Mouse (Mus musculus): ENCODE data around the gene Phf21b. TPM values are rescaled to one million over a fixed set of nuclear protein-coding genes. Genes with fewer than 3 reads are reported as not detected.

Phf21b gene
- polyA plus RNA-seq, 1 experiment from 2014 or later: 10.2 TPM

- H3K27ac ChIP-seq (ENCODE audit: low read length): no peak overlapping the region
- H3K36me3 ChIP-seq (ENCODE audit: control insufficient read depth, insufficient read depth): peaks cover 11% of the 10 kb centered on the region
- H3K9me3 ChIP-seq (ENCODE audit: control insufficient read depth, low read length): no peaks in the 10 kb centered on the region
- H3K4me1 ChIP-seq (replicated peaks; ENCODE audit: control insufficient read depth, insufficient read depth, low read length): peaks cover 34% of the 10 kb centered on the region
- no peak overlapping the region for H3K4me3 ChIP-seq (replicated peaks; ENCODE audit: low read length)
- WGBS: 73% methylated on average over 21 of the region's 21 CpGs
- H3K27me3 ChIP-seq (replicated peaks; ENCODE audit: control insufficient read depth, insufficient read depth, low read length): no peaks in the 10 kb centered on the region
- H3K9ac ChIP-seq (replicated peaks; ENCODE audit: low read depth, low read length): no peak overlapping the region
- H3K4me2 ChIP-seq (ENCODE audit: low read length): no peak overlapping the region
- ATAC-seq: no peak
These were observed 46.4 kb downstream of the Phf21b start for GRCm38 (mm10) chr15:84809275-84809952.

GRCm38 (mm10) chr15:84803685-84804084 lies 52.2 kb downstream of the Phf21b start:
- H3K4me1 ChIP-seq (replicated peaks; ENCODE audit: control insufficient read depth, insufficient read depth, low read length): no peaks in the 10 kb centered on the region
- H3K36me3 ChIP-seq (ENCODE audit: control insufficient read depth, insufficient read depth): peaks cover 22% of the 10 kb centered on the region
- WGBS: 50% methylated on average over 3 of the region's 3 CpGs
- H3K27me3 ChIP-seq (replicated peaks; ENCODE audit: control insufficient read depth, insufficient read depth, low read length): no peaks in the 10 kb centered on the region
- no peak overlapping the region for H3K9ac ChIP-seq (replicated peaks; ENCODE audit: low read depth, low read length)
- H3K4me3 ChIP-seq (replicated peaks; ENCODE audit: low read length): no peak overlapping the region
- no peak overlapping the region for H3K4me2 ChIP-seq (ENCODE audit: low read length)
- no peaks in the 10 kb centered on the region for H3K9me3 ChIP-seq (ENCODE audit: control insufficient read depth, low read length)
- no peak for ATAC-seq
- no peak overlapping the region for H3K27ac ChIP-seq (ENCODE audit: low read length)

- H3K4me1 ChIP-seq (replicated peaks; ENCODE audit: control insufficient read depth, insufficient read depth, low read length): no peaks in the 10 kb centered on the region
- no peak overlapping the region for H3K4me3 ChIP-seq (replicated peaks; ENCODE audit: low read length)
- no peak overlapping the region for H3K4me2 ChIP-seq (ENCODE audit: low read length)
- H3K9me3 ChIP-seq (ENCODE audit: control insufficient read depth, low read length): no peaks in the 10 kb centered on the region
- WGBS: 68% methylated on average over 5 of the region's 5 CpGs
- H3K27me3 ChIP-seq (replicated peaks; ENCODE audit: control insufficient read depth, insufficient read depth, low read length): no peaks in the 10 kb centered on the region
- H3K9ac ChIP-seq (replicated peaks; ENCODE audit: low read depth, low read length): no peak overlapping the region
- no peak overlapping the region for H3K27ac ChIP-seq (ENCODE audit: low read length)
- H3K36me3 ChIP-seq (ENCODE audit: control insufficient read depth, insufficient read depth): peaks cover 38% of the 10 kb centered on the region
- ATAC-seq: peak; percentile 38; the same call in 1 of the 2 replicates
These were observed 55.7 kb downstream of the Phf21b start for GRCm38 (mm10) chr15:84800132-84800531.

GRCm38 (mm10) chr15:84793649-84794048 lies 62.2 kb downstream of the Phf21b start:
- Histone ChIP-seq H3K9me3 (ENCODE audit: control insufficient read depth, low read length) (no peaks in the 10 kb centered on the region), H3K36me3 (ENCODE audit: control insufficient read depth, insufficient read depth) (peaks cover 37% of the 10 kb centered on the region), H3K4me3 (replicated peaks; ENCODE audit: low read length) (no peak overlapping the region), H3K4me2 (ENCODE audit: low read length) (no peak overlapping the region), H3K27me3 (replicated peaks; ENCODE audit: control insufficient read depth, insufficient read depth, low read length) (no peaks in the 10 kb centered on the region), H3K4me1 (replicated peaks; ENCODE audit: control insufficient read depth, insufficient read depth, low read length) (0 out of 2 replicates have a peak, but pooled peaks cover 3% of the 10 kb centered on the region), H3K9ac (replicated peaks; ENCODE audit: low read depth, low read length) (no peak overlapping the region), H3K27ac (ENCODE audit: low read length) (no peak overlapping the region)
- ATAC-seq: no peak
- 72% methylated on average over 5 of the region's 5 CpGs for WGBS

GRCm38 (mm10) chr15:84787161-84787560 lies 68.7 kb downstream of the Phf21b start:
- Histone ChIP-seq H3K27me3 (replicated peaks; ENCODE audit: control insufficient read depth, insufficient read depth, low read length) (no peaks in the 10 kb centered on the region), H3K36me3 (ENCODE audit: control insufficient read depth, insufficient read depth) (peaks cover 19% of the 10 kb centered on the region)

GRCm38 (mm10) chr15:84784812-84785211 lies 71.0 kb downstream of the Phf21b start:
- H3K36me3 ChIP-seq (ENCODE audit: control insufficient read depth, insufficient read depth): peaks cover 12% of the 10 kb centered on the region

More at GRCm38 (mm10) chr15:84787161-84787560, 68.7 kb downstream of the Phf21b start:
- Histone ChIP-seq H3K4me3 (replicated peaks; ENCODE audit: low read length) (no peak overlapping the region), H3K4me2 (ENCODE audit: low read length) (no peak overlapping the region), H3K9me3 (ENCODE audit: control insufficient read depth, low read length) (no peaks in the 10 kb centered on the region), H3K4me1 (replicated peaks; ENCODE audit: control insufficient read depth, insufficient read depth, low read length) (no peaks in the 10 kb centered on the region), H3K9ac (replicated peaks; ENCODE audit: low read depth, low read length) (no peak overlapping the region), H3K27ac (ENCODE audit: low read length) (no peak overlapping the region)
- ATAC-seq: no peak
- 74% methylated on average over 10 of the region's 10 CpGs for WGBS

GRCm38 (mm10) chr15:84778587-84778986 lies 77.3 kb downstream of the Phf21b start:
- H3K27ac ChIP-seq (ENCODE audit: low read length): no peak overlapping the region
- H3K4me2 ChIP-seq (ENCODE audit: low read length): no peak overlapping the region
- H3K27me3 ChIP-seq (replicated peaks; ENCODE audit: control insufficient read depth, insufficient read depth, low read length): no peaks in the 10 kb centered on the region
- peaks cover 25% of the 10 kb centered on the region for H3K4me1 ChIP-seq (replicated peaks; ENCODE audit: control insufficient read depth, insufficient read depth, low read length)
- no peaks in the 10 kb centered on the region for H3K36me3 ChIP-seq (ENCODE audit: control insufficient read depth, insufficient read depth)
- H3K4me3 ChIP-seq (replicated peaks; ENCODE audit: low read length): no peak overlapping the region
- no peaks in the 10 kb centered on the region for H3K9me3 ChIP-seq (ENCODE audit: control insufficient read depth, low read length)
- WGBS: 26% methylated on average over 5 of the region's 5 CpGs
- no peak overlapping the region for H3K9ac ChIP-seq (replicated peaks; ENCODE audit: low read depth, low read length)
- no peak for ATAC-seq

More at GRCm38 (mm10) chr15:84784812-84785211, 71.0 kb downstream of the Phf21b start:
- Histone ChIP-seq H3K9ac (replicated peaks; ENCODE audit: low read depth, low read length) (no peak overlapping the region), H3K27ac (ENCODE audit: low read length) (no peak overlapping the region), H3K4me1 (replicated peaks; ENCODE audit: control insufficient read depth, insufficient read depth, low read length) (no peaks in the 10 kb centered on the region), H3K4me2 (ENCODE audit: low read length) (no peak overlapping the region), H3K27me3 (replicated peaks; ENCODE audit: control insufficient read depth, insufficient read depth, low read length) (no peaks in the 10 kb centered on the region), H3K9me3 (ENCODE audit: control insufficient read depth, low read length) (no peaks in the 10 kb centered on the region), H3K4me3 (replicated peaks; ENCODE audit: low read length) (no peak overlapping the region)
- no peak for ATAC-seq
- 96% methylated on average over 16 of the region's 16 CpGs for WGBS

GRCm38 (mm10) chr15:84775421-84776174 lies 80.3 kb downstream of the Phf21b start:
- H3K4me3 ChIP-seq (replicated peaks; ENCODE audit: low read length): no peak overlapping the region
- H3K27me3 ChIP-seq (replicated peaks; ENCODE audit: control insufficient read depth, insufficient read depth, low read length): no peaks in the 10 kb centered on the region
- ATAC-seq: peak; percentile 65
- H3K9me3 ChIP-seq (ENCODE audit: control insufficient read depth, low read length): no peaks in the 10 kb centered on the region
- H3K4me2 ChIP-seq (ENCODE audit: low read length): peak overlapping the region; percentile 41
- H3K9ac ChIP-seq (replicated peaks; ENCODE audit: low read depth, low read length): no peak overlapping the region
- H3K36me3 ChIP-seq (ENCODE audit: control insufficient read depth, insufficient read depth): no peaks in the 10 kb centered on the region
- H3K4me1 ChIP-seq (replicated peaks; ENCODE audit: control insufficient read depth, insufficient read depth, low read length): peaks cover 25% of the 10 kb centered on the region
- 10% methylated on average over 20 of the region's 20 CpGs for WGBS
- peak overlapping the region; percentile 54; the same call in 1 of the 2 replicates for H3K27ac ChIP-seq (ENCODE audit: low read length)

GRCm38 (mm10) chr15:84772191-84773111 lies 83.4 kb downstream of the Phf21b start:
- Histone ChIP-seq H3K4me3 (replicated peaks; ENCODE audit: low read length) (no peak overlapping the region), H3K36me3 (ENCODE audit: control insufficient read depth, insufficient read depth) (no peaks in the 10 kb centered on the region), H3K9me3 (ENCODE audit: control insufficient read depth, low read length) (no peaks in the 10 kb centered on the region), H3K27me3 (replicated peaks; ENCODE audit: control insufficient read depth, insufficient read depth, low read length) (no peaks in the 10 kb centered on the region), H3K9ac (replicated peaks; ENCODE audit: low read depth, low read length) (no peak overlapping the region), H3K4me1 (replicated peaks; ENCODE audit: control insufficient read depth, insufficient read depth, low read length) (peaks cover 15% of the 10 kb centered on the region), H3K27ac (ENCODE audit: low read length) (no peak overlapping the region), H3K4me2 (ENCODE audit: low read length) (no peak overlapping the region)
- ATAC-seq: no peak
- WGBS: 82% methylated on average over 21 of the region's 21 CpGs

Measured in forebrain, embryonic 16.5 days (tissue).